Mouse (Mus musculus): ENCODE results near the gene Stat1.
A peak's percentile ranks its signal among the peaks of the same experiment; 100 is the strongest.

DNA sequence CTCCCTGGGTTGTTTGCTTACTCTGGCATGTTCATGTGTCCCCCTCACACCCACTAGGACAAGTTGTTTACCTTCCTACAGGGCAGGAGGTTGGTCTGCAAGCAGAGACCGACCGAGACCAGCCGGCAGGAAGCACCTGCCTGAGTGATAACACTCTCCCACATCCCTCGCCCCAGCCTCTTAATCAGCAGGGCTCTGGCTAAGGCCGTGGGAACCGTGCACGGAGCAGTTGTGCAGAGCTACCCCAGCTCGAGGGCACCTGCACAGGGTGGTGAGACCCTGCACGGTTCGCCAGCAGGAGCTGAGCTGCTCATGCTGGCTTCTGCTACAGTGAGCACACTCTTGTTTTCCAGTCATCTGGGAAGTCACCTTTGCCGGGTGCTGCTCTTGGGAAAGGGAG, 31.4 kb downstream of the Stat1 start:
- TF ChIP-seq CTCF (IDR thresholded peaks at IDR 0.05; ENCODE audit: borderline replicate concordance, control insufficient read depth, extremely low read depth, insufficient read depth, low read length, poor library complexity), result 0 out of 2 replicates have a peak, but pooled peaks have one; percentile 57
- peak; percentile 28; the same call in 1 of the 2 replicates for TF ChIP-seq POLR2A (IDR thresholded peaks at IDR 0.05; ENCODE audit: control insufficient read depth, extremely low read depth, insufficient read depth, low read length, poor library complexity)
